Mouse (Mus musculus) layer of hippocampus, adult 11-12 months (tissue): ENCODE data around the gene Il21r.

Experiments used
- DNase-seq: peaks from one replicate; pipeline ENCODE4 v3.0.0; 2022; ENCODE audit warnings: low spot score

Gene Il21r

GRCm38 (mm10) chr7:125603185-125603631 is at the start of gene Il21r:
TSS of gene Il21r (plus strand) at chr7:125603429.
- DNase-seq = peak; percentile 61

GRCm38 (mm10) chr7:125553653-125554428 is 49.4 kb upstream of the Il21r start:
- DNase-seq = no peak

DNA sequence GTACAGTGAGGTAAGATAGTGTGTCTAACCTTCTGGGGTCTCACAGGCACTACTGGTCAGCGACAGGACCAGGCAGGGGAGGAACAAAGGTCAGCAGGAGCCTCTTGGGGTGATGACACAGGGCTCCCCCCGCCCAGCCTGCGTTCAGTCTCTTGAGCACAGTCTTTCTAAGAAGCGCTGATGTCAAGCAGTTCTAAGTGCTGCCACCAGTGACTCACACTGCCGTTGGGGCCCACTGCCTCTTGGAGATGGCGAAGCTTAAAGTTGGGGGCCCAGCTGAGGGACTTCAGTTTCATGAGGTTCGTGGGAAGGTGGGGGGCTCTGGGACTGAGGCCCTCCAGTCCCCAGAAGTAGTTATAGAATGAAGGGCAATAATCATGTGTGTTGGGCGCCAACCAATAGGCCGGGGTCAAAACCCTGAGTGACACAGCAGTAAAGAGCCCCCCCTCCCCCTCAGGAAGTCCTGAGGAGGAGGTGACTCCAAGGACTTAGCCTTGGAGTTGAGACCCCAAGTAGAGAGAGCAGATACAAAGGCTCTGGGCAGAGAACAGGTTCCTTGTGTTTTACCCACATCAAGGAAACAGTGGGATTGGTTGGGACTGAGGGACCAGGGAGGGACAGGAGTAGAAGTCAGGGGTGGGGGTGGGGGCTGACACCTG is 48.6 kb upstream of the Il21r start:
- no peak for DNase-seq

- peak; percentile 44 for DNase-seq
Observed at GRCm38 (mm10) chr7:125555351-125555872, 47.8 kb upstream of the Il21r start.

GRCm38 (mm10) chr7:125556096-125556495 is 47.1 kb upstream of the Il21r start:
- no peak for DNase-seq

DNA sequence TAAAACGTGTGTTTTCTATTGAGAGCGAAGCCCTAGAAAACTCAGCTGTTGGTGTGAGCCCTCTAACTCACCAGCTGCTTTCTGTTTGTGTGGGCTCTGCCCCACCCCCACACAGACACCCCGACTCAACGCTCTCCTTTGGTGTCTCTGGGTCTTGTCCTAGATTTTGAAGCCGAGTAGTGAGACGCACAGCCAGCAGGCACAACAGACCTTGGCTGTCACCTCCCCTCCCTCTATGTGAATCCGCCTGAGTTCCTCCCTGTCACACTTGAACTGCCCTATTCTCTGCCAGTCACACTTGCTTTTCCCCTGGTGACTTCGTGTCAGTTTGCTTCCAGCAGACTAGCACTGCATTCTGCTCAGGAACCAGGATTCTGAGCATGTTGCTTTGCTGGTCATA is 46.4 kb upstream of the Il21r start:
- DNase-seq = no peak

GRCm38 (mm10) chr7:125558401-125558945 is 44.8 kb upstream of the Il21r start:
- no peak for DNase-seq

- no peak for DNase-seq
Observed at GRCm38 (mm10) chr7:125558997-125559396, 44.2 kb upstream of the Il21r start.

DNA sequence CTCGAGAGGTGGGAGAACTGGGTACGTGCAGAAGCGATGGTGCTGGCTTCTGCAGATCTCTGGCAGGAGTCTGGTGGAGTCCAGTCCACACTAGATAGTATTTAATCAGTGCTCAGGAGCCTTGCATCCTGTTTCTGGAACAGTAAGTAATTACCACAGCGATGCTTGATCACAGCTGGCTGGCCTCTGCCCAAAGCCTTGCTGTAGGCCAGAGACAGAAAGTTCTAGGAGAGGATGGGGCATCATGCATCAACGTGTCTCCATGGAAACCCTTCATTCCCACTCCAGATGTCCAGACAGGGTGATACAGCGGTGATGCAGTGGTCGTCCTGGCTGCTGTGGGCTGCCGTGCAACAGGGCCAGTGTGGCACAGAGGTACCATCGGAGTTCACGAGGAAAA is 43.7 kb upstream of the Il21r start:
- no peak for DNase-seq

GRCm38 (mm10) chr7:125560146-125560785 is 43.0 kb upstream of the Il21r start:
- no peak for DNase-seq

- DNase-seq = peak; percentile 77
Observed at GRCm38 (mm10) chr7:125561085-125561690, 42.0 kb upstream of the Il21r start.

DNA sequence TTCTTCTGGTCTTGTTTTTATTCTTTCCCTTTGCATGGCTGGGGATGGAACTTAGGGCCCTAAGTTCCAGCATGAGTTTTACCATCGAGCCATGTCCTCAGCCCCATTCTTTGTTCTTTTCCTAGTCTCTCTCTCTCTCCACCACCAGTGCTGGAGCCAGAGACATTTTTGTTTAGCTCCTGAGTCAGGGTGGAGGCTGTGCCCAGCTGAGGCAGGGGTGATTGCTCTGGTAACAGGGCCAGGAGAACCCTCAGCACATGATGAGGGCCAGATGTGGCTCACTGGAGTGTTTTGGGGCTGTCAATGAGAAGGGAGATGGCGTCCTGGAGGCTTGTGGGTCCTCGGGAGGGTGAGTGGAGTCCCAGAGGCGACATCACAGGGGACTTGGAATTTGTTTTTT is 40.8 kb upstream of the Il21r start:
- DNase-seq = no peak

- DNase-seq = no peak
Observed at GRCm38 (mm10) chr7:125563093-125563492, 40.1 kb upstream of the Il21r start.

GRCm38 (mm10) chr7:125564316-125565024 is 38.8 kb upstream of the Il21r start:
- no peak for DNase-seq

GRCm38 (mm10) chr7:125565516-125566285 is 37.5 kb upstream of the Il21r start:
- no peak for DNase-seq

DNA sequence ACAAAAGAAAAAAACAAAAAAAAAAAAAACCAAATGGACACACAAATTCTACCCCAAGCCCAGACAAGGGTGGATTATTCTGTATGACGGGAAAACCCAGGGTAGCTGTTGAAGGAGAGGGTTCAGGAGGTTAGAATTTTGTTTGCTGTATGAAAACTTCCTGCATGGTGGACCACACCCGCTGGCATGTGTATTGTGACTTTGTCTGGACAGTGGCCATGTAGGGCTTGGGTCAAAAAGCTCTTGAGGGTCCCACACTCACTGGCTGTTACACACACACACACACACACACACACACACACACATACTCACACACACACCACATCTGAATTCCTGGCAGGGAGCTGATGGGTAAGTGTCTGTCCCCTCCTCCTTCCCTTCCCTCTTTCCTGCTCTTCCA is 36.8 kb upstream of the Il21r start:
- no peak for DNase-seq

DNA sequence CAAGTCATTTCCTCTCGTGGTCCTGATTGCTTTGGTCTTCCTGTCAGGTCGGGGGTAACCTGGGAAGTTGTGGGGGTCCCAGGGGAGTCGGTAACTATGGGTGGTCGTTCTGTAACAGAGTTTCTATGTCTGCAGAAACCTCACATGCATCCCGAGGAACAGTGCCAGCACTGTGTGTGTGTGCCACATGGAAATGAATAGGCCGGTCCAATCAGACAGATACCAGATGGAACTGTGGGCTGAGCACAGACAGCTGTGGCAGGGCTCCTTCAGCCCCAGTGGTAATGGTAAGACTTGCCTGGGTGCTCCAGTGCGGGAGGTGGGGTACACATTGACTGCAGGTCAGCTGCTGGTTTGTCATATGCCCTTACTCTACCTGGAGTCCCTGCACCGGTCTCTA is 34.3 kb upstream of the Il21r start:
- DNase-seq = no peak

DNA sequence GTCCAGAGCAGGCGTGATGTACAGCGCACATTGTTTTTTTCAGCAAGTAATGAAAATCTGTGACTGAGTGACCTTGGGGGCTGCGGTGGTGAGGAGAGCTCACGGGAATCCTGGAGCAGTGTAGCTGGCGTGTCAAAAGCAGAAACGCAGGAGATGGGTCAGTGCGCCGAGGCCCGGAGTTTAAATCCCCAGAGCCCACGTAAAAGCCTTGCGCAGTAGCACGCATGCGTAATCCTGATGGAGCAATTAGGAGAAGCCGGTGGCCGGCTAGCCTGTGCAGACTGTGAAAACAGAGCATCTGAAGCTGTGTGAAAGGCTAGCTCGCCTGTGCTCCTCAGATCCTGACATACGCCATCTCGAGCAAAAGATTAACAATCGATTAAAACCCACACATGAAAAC is 31.3 kb upstream of the Il21r start:
- DNase-seq = no peak

GRCm38 (mm10) chr7:125572737-125573136 is 30.5 kb upstream of the Il21r start:
- no peak for DNase-seq

GRCm38 (mm10) chr7:125573849-125574248 is 29.4 kb upstream of the Il21r start:
- DNase-seq = no peak

DNA sequence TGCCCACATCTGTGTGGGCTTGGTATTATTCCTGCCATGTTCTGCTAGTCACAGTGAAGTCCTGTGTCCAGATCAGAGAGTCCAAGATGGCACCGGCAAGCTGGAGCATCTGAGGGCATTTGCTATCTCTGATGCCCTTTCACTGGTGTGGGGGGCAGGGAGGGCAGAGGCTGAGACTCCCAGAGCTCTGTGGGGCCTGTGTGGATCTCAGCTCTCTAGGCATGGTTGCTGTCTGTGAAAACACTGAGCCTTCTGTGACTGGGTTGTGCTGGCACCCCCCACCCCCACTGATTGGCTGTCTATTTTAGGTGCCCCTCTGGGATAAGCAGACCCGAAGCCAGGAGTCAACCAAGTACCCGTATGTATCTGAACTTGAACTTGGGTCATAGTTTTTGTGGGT is 28.4 kb upstream of the Il21r start:
- DNase-seq = no peak
